Mouse (Mus musculus) spleen, adult 2 months (tissue): ENCODE measurements around the gene Coa3. TPM values are rescaled to one million over a fixed set of nuclear protein-coding genes. Genes with fewer than 3 reads are reported as not detected.

Experiments used
- DNase-seq, 2 experiments: peaks; one replicate each; pipeline versions ENCODE4 v3.0.0 to v3.0.0-alpha.2; 2012 to 2021; ENCODE audit warnings: low spot score in 2 of 2, low read depth in 1 of 2
- H3K27ac ChIP-seq: fragments of 200-500 bp; 2 replicates; pipeline ENCODE4 v1.5.1; 2012; ENCODE audit warnings: low read length, inconsistent platforms; ENCODE audit not compliant: insufficient read depth
- H3K27me3 ChIP-seq: fragments of 200-500 bp; 2 replicates; pipeline ENCODE4 v1.6.1; 2012; ENCODE audit warnings: mild to moderate bottlenecking, moderate library complexity, low read length, inconsistent platforms; ENCODE audit not compliant: control insufficient read depth, insufficient read depth
- H3K36me3 ChIP-seq: fragments of 200-500 bp; 2 replicates; pipeline ENCODE4 v1.6.1; 2012; ENCODE audit warnings: mild to moderate bottlenecking, low read length, inconsistent platforms; ENCODE audit not compliant: control insufficient read depth, insufficient read depth
- H3K4me1 ChIP-seq: fragments of 200-500 bp; 2 replicates; pipeline ENCODE4 v1.6.1; 2011; ENCODE audit warnings: inconsistent platforms; ENCODE audit not compliant: control insufficient read depth, insufficient read depth, insufficient read length
- H3K4me3 ChIP-seq: fragments of 200-500 bp; 2 replicates; pipeline ENCODE4 v1.5.1; 2011; ENCODE audit warnings: mild to moderate bottlenecking, inconsistent platforms; ENCODE audit not compliant: insufficient read depth, insufficient read length; ENCODE audit errors: extremely low read depth
- CTCF ChIP-seq: fragments of 200-500 bp; IDR thresholded peaks from 2 replicates; pipeline ENCODE4 v1.5.1; 2011; ENCODE audit warnings: mild to moderate bottlenecking, inconsistent platforms; ENCODE audit not compliant: insufficient read depth, insufficient read length, insufficient replicate concordance; ENCODE audit errors: extremely low read depth
- POLR2A ChIP-seq: fragments of 200-500 bp; IDR thresholded peaks from 2 replicates; pipeline ENCODE4 v1.6.1; 2011; ENCODE audit warnings: low read depth, low read length, inconsistent platforms
- WGBS: fragments of 180-500 bp; shearing (Covaris S2); methylation state at CpG from one replicate; pipeline ENCODE4 v1.1.7; 2018; 5-methylcytosine and 5-hydroxymethylcytosine counted together
- polyA plus RNA-seq: library from polyadenylated mRNA; depleted of rRNA; stranded (reverse); fragments of >200 nt; gene quantifications from 2 replicates; pipeline ENCODE4 v1.2.3, GENCODE M21; 2012

Gene Coa3
- polyA plus RNA-seq, 1 experiment: 148 TPM

DNA sequence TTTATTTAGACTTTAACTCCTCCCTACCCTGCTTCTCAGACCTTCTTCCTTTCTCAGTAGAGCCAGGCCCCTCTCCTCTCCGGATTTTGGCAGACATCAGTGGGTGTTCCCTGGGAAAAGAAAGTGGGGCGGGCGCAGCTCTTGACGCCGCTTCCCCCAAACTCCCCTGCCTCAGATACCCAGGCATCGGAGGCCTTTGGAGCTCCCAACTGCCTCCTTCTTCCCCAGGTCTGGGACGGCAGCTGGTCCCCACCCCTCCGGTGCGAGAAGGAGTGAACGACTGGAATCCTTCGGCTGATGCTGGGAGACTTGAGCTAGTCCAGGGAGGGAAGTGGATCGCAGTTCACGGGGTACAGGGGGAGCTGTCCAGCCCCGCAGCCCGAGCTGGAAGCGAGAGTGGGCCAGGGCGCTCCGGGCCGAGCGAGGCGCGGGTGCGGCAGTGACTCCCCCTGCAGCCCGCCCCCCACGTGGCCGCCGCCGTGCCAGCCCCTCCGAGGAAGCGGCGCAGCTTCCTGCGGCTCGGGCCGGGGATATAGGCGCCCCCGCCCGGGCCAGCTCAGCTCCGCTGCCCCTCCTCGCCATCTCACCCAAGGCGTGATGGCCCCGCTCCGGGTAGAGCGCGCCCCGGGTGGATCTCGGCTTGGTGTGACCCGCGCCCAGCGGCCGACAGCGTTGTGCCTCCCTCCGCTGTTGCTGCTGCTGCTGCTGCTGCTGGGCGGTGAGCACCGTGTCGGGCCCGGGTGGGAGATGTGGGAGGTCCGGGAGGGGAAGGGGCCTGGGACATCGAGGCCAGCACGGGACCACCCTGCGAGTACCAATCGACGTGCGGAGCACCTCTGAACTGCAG lies 32.8 kb downstream of the Coa3 start, which contains the start of gene Ramp2:
TSS of gene Ramp2 (plus strand) at position 174 of the 847 bp plus-strand sequence.
- TF ChIP-seq POLR2A (no peak), CTCF (no peak)
- WGBS: 5% methylated on average over 60 of the region's 63 CpGs
- no peaks in the 10 kb centered on the region for H3K36me3 ChIP-seq
- peaks cover 4% of the 10 kb centered on the region; the same call in 1 of the 2 replicates for H3K4me1 ChIP-seq
- no peak for DNase-seq
- peak within 1 kb of the TSS; percentile 39 for H3K4me3 ChIP-seq
- peaks cover 13% of the 10 kb centered on the region for H3K27me3 ChIP-seq
- H3K27ac ChIP-seq: peak within 1 kb of the TSS; percentile 20; the same call in 1 of the 2 replicates

DNA sequence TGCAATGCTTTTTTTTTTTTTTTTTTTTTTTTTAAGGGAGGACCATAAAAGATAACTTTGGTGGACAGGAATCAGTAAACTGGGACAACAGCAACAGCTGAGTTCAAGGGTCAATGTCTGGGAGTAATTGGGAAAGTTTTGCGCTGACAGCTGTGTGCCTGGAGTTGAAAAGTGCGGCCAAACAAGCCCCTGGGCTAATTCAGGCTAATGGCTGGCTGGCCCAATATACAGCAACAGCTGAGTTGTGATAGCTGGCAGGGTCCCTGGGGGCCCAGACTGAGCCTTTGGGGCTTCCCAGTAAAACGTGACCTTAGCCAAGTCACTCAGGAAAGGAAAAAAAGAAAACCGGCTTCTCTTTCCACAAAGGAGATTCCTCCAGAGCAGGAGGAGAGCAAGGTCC lies 33.8 kb downstream of the Coa3 start:
- Histone ChIP-seq H3K4me1 (peaks cover 4% of the 10 kb centered on the region; the same call in 1 of the 2 replicates), H3K36me3 (no peaks in the 10 kb centered on the region), H3K4me3 (no peak overlapping the region), H3K27me3 (peaks cover 13% of the 10 kb centered on the region), H3K27ac (no peak overlapping the region)
- no peak for TF ChIP-seq POLR2A
- no peak for TF ChIP-seq CTCF
- 72% methylated on average over 4 of the region's 4 CpGs for WGBS
- no peak for DNase-seq

DNA sequence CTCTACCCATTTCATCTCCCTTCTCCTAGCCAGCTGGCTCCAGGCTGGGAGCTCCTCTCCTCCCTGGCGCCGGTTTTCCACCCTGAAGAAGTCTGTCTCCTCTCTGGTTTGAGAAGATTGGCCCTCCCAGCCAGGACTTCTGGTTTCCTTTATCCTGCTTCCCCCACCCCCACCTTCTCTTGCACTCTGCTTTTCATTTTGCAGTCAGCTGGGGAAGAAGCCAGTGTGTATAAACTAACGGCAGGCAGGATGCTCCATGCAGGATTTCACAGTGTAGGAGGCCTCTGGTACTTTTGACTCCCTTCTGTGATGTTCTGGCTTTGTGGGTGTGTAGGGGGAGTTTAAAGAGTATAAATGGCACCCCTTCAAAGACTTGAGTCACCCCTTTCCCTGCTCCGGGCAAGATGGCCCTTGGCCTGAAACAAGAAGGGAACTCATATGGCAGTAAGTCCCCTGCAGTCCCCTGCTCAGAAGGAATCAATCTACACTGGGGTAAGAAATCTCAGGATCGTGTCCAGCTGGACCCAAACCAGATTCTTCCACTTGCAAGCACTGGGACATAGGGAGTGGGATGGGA lies 40.8 kb downstream of the Coa3 start:
- H3K27me3 ChIP-seq: no peaks in the 10 kb centered on the region; the same call in 1 of the 2 replicates

DNA sequence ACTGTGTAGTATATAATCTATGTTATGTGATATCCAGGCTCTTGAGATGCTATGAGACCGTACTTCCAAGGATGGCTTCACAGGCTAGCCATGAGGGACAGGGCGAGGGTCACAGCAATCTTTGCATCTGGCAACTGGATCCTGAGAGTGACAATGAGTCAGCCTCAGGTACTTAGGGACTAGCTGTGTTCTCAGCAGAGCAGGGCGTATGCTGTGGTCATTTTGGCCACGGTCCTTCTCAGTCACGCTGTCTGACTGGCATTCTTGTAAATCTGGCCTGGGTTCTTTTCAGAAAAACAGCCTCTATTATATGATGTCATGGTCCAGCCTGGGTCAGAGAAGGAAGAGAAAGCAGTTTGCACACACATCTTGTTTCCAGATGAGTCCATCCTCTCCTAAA lies 42.1 kb downstream of the Coa3 start:
- Histone ChIP-seq H3K4me1 (no peaks in the 10 kb centered on the region), H3K36me3 (no peaks in the 10 kb centered on the region), H3K27ac (no peak overlapping the region), H3K27me3 (no peaks in the 10 kb centered on the region), H3K4me3 (no peak overlapping the region)
- no peak for TF ChIP-seq CTCF
- TF ChIP-seq POLR2A: no peak
- 90% methylated on average over 5 of the region's 5 CpGs for WGBS
- DNase-seq: no peak

More for the DNA sequence above, 40.8 kb downstream of the Coa3 start:
- Histone ChIP-seq H3K4me3 (no peak overlapping the region), H3K27ac (no peak overlapping the region), H3K4me1 (no peaks in the 10 kb centered on the region), H3K36me3 (no peaks in the 10 kb centered on the region)
- WGBS: 77% methylated on average over 5 of the region's 5 CpGs
- no peak for DNase-seq
- TF ChIP-seq CTCF (no peak), POLR2A (no peak)

DNA sequence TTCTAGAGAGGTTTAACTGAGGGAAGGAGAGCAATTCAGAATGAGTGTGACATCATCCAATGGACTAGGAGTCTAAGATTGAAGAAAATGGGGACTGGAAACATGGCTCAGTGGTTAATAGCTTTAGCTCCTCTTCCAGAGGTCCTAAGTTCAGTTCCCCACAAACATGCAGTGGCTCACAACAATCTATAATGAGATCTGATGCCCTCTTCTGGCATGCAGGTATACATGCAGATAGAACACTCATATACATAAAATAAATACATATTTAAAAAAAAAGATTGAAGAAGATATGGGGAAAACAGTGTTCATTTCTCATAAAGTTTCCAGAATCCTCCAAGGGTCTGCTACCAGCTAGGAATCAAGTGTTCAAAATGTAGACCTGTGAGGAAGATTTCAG lies 43.5 kb downstream of the Coa3 start:
- DNase-seq: no peak
- TF ChIP-seq POLR2A (no peak), CTCF (no peak)
- H3K4me3 ChIP-seq: no peak overlapping the region
- H3K27me3 ChIP-seq: no peaks in the 10 kb centered on the region
- H3K4me1 ChIP-seq: no peaks in the 10 kb centered on the region
- H3K27ac ChIP-seq: no peak overlapping the region
- no peaks in the 10 kb centered on the region for H3K36me3 ChIP-seq

DNA sequence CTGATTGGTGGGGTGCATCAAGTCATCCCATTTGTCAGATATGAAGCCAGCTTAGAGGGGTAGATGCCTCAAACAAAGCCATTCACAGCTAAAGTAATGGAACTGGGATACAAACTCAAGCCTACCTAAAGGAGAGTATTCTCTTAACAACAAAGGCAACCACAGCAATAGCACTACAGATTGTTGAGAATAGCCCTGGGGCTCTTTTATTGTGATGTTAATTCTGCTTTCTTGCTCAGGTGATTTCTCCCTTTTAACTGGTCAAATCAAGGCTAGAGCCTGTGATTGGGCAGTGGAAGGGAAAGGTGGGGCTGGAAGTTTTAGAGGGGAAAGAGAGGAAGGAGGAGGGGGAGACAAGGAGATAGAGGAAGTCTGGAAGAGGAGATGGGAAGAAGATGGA lies 44.8 kb downstream of the Coa3 start:
- H3K4me3 ChIP-seq: no peak overlapping the region
- H3K27ac ChIP-seq: no peak overlapping the region
- no peaks in the 10 kb centered on the region for H3K36me3 ChIP-seq
- H3K4me1 ChIP-seq: no peaks in the 10 kb centered on the region
- no peak for DNase-seq
- H3K27me3 ChIP-seq: no peaks in the 10 kb centered on the region
- TF ChIP-seq CTCF (no peak), POLR2A (no peak)

DNA sequence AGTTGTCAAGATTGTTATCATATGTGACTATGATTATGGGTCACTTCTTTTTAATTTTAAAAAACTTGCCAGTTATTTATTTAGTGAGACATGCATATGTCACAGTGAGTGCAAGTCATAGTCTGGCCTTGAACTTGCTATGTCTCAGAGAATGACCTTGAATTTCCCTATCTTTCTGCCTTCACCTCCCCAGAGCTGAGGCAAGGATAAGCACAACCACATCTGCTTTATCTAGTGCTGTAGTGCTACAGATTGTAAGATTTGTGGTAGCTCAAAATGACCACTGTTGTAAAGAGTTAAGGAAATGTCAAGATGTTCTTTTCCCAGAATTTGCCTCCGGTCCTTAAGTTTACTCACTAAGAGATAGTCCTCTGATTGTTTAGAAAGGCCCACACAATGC lies 45.7 kb downstream of the Coa3 start:
- Histone ChIP-seq H3K27me3 (no peaks in the 10 kb centered on the region), H3K27ac (no peak overlapping the region), H3K4me3 (no peak overlapping the region), H3K36me3 (no peaks in the 10 kb centered on the region), H3K4me1 (no peaks in the 10 kb centered on the region)
- 91% methylated on average over 1 of the region's 1 CpGs for WGBS
- TF ChIP-seq POLR2A: no peak
- no peak for TF ChIP-seq CTCF
- DNase-seq: no peak
